Mouse (Mus musculus) ES-E14 (cell line): ENCODE measurements around the gene Naa10.

ENCODE experiments used
- CHD2 ChIP-seq: IDR thresholded peaks from 2 replicates; pipeline ENCODE4 v1.6.1; 2014; ENCODE audit warnings: mild to moderate bottlenecking, low read depth, low read length, inconsistent platforms
- HCFC1 ChIP-seq: IDR thresholded peaks from 2 replicates; pipeline ENCODE4 v1.6.1; 2012; ENCODE audit warnings: low read length, inconsistent platforms, borderline replicate concordance; ENCODE audit not compliant: insufficient read depth
- MAFK ChIP-seq: IDR thresholded peaks from 2 replicates; pipeline ENCODE4 v1.6.1; 2014; ENCODE audit warnings: mild to moderate bottlenecking, low read depth, low read length, inconsistent platforms; ENCODE audit not compliant: insufficient read depth
- ZC3H11A ChIP-seq: IDR thresholded peaks from 2 replicates; pipeline ENCODE4 v1.6.1; 2012; ENCODE audit warnings: low read depth, mild to moderate bottlenecking, inconsistent platforms, low read length, borderline replicate concordance
- ZNF384 ChIP-seq: IDR thresholded peaks from 2 replicates; pipeline ENCODE4 v1.6.1; 2012; ENCODE audit warnings: low read depth, low read length, inconsistent platforms

DNA sequence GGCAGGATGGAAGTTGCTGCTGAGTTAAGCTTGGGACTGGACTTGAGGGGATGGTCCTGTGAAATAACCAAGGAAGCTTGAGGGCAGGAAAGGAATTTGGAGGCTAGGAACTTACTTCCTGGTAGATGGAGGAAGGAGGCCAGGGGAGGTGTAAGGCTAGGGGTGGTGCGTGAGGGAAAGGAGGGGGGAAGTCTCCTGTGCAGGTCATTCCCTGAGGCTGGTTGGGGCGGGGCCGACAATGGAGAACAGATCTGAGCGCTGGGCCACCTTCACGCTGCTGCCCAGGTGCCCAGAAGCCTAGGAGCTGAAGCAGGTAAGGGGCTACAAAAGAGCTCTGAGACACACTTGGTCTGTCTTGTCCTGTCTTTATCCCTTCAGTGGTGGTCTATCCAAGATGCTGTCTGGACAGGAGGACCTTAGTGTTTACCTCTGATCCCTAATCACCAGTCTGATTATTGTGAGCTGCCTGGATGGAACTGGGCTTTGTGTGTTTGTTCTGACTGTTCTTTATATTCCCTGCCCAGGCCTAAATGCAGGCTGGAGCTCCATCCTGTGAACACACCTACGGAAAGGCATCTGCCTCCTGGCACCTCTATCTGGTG, 30.1 kb downstream of the Naa10 start, which contains the start of gene Avpr2:
- TF ChIP-seq ZNF384 (no peak), MAFK (no peak), CHD2 (no peak), HCFC1 (no peak), ZC3H11A (no peak)
